Mouse (Mus musculus) myocyte (in vitro differentiated cells): ENCODE results near the gene Ndufs8.

Experiments
- CEBPB ChIP-seq: IDR thresholded peaks from 2 replicates; pipeline ENCODE4 v1.6.1; 2011; ENCODE audit warnings: mild to moderate bottlenecking, moderate library complexity; ENCODE audit not compliant: poor library complexity, insufficient read depth, severe bottlenecking
- E2F4 ChIP-seq: IDR thresholded peaks from one replicate; pipeline ENCODE4 v1.6.1; 2011; ENCODE audit warnings: mild to moderate bottlenecking, control low read depth, moderate library complexity; ENCODE audit not compliant: insufficient read depth
- MAX ChIP-seq: IDR thresholded peaks from one replicate; pipeline ENCODE4 v1.6.1; 2011; ENCODE audit warnings: low read depth, mild to moderate bottlenecking, control low read depth
- MYOD1 ChIP-seq, 3 experiments: IDR thresholded peaks; one replicate each; pipeline ENCODE4 v1.6.1; 2011; ENCODE audit warnings: control low read depth in 2 of 3, low read depth in 2 of 3, mild to moderate bottlenecking in 2 of 3, moderate library complexity in 1 of 3; ENCODE audit not compliant: insufficient read length in 2 of 3, control insufficient read depth in 1 of 3
- POLR2A ChIP-seq: IDR thresholded peaks from one replicate; pipeline ENCODE4 v1.6.1; 2011; ENCODE audit warnings: low read depth, mild to moderate bottlenecking, control low read depth, moderate library complexity; ENCODE audit not compliant: insufficient read length
- POLR2AphosphoS2 ChIP-seq: IDR thresholded peaks from one replicate; pipeline ENCODE4 v1.6.1; 2011; ENCODE audit warnings: low read depth, control low read depth; ENCODE audit not compliant: insufficient read length
- REST ChIP-seq: IDR thresholded peaks from one replicate; pipeline ENCODE4 v1.6.1; 2011; ENCODE audit warnings: mild to moderate bottlenecking, control low read depth, moderate library complexity; ENCODE audit not compliant: insufficient read depth, insufficient read length
- TCF12 ChIP-seq: IDR thresholded peaks from one replicate; pipeline ENCODE4 v1.6.1; 2011; ENCODE audit warnings: mild to moderate bottlenecking, control low read depth; ENCODE audit not compliant: poor library complexity, insufficient read depth, severe bottlenecking
- TCF3 ChIP-seq: IDR thresholded peaks from one replicate; pipeline ENCODE4 v1.6.1; 2011; ENCODE audit warnings: low read depth, control low read depth; ENCODE audit not compliant: insufficient read length
- USF1 ChIP-seq: IDR thresholded peaks from one replicate; pipeline ENCODE4 v1.6.1; 2011; ENCODE audit warnings: low read depth, mild to moderate bottlenecking, control low read depth, moderate library complexity

DNA sequence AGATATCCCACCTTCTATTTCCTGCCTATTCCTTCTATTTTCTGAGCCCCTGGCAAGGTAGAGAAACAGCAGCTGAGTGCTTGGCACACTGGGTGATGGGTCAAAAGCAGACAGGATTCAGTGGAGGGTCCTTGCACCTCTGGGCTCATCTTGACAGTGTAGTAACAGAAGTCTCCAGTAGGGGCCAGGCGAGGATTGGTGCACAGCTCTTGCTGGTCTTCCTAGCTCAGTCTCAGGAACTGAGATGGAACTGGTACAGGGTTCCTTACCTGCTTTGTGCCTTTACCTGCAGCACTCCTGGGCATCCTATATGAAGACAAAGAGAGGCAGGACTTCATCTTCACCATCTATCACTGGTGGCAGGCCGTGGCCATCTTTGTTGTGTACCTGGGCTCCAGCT lies 34.1 kb upstream of the Ndufs8 start:
- TF ChIP-seq POLR2A (no peak), USF1 (no peak), E2F4 (no peak), TCF3 (no peak), MAX (no peak), TCF12 (no peak), REST (no peak), POLR2AphosphoS2 (no peak), MYOD1 (IDR thresholded peaks at IDR 0.05; ENCODE audit: control insufficient read depth in 1 of 3, insufficient read length in 2 of 3, low read depth in 2 of 3) (no peak), CEBPB (no peak)
